In genomic region chr1:45541888-45542287, GRCm38 (mm10) we compare ENCODE assay signal across 12 mouse cellular contexts. TPM values are rescaled to one million over a fixed set of nuclear protein-coding genes. Genes with fewer than 3 reads are reported as not detected.
DNase-seq lines count a peak whose midpoint lies in the region; ATAC-seq and TF ChIP-seq lines count a peak whose summit lies in the region.
"Had no signal": no experiment of that assay in that cellular context is flagged by ENCODE, and none has a peak within 500 bp of the region (broad histone marks: within the 10 kb centered on the region; RNA-seq: fewer than 3 reads in every experiment).

No protein-coding gene starts in this region.

- H3K36me3 ChIP-seq in kidney, embryonic 15.5 days = no peaks in the 10 kb centered on the region
- H3K36me3 ChIP-seq in lung, postnatal 0 days (ENCODE audit: insufficient read depth, low read length) = no peaks in the 10 kb centered on the region
- H3K36me3 ChIP-seq: neural tube, embryonic 13.5 days had no signal

- H3K4me2 ChIP-seq in kidney, embryonic 15.5 days = no peak overlapping the region
- peak overlapping the region; percentile 8; the same call in 1 of the 2 replicates for H3K4me2 ChIP-seq in lung, postnatal 0 days (replicated peaks; ENCODE audit: low read depth, low read length)
- H3K4me2 ChIP-seq: neural tube, embryonic 13.5 days had no signal

- H3K27me3 ChIP-seq in kidney, embryonic 15.5 days = no peaks in the 10 kb centered on the region
- no peaks in the 10 kb centered on the region for H3K27me3 ChIP-seq in lung, postnatal 0 days (replicated peaks; ENCODE audit: insufficient read depth, low read length)
- H3K27me3 ChIP-seq: neural tube, embryonic 13.5 days had no signal

- no peak for ATAC-seq in kidney, embryonic 15.5 days (replicated peaks; ENCODE audit: low FRiP score)
- ATAC-seq in lung, postnatal 0 days = peak; percentile 92
- no peak for ATAC-seq in megakaryocyte progenitor cell, adult 5-6 weeks (replicated peaks; ENCODE audit: poor library complexity)
- ATAC-seq in erythroid progenitor cell, adult 5-6 weeks (replicated peaks; ENCODE audit: low FRiP score, poor library complexity, severe bottlenecking) = no peak

- no peak overlapping the region for H3K4me3 ChIP-seq in kidney, embryonic 15.5 days (replicated peaks)
- no peak overlapping the region for H3K4me3 ChIP-seq in lung, postnatal 0 days (ENCODE audit: low read depth, low read length)
- H3K4me3 ChIP-seq: neural tube, embryonic 13.5 days had no signal

- TF ChIP-seq CTCF in lung, postnatal 0 days (IDR thresholded peaks at IDR 0.05) = no peak

- no peaks in the 10 kb centered on the region for H3K9me3 ChIP-seq in kidney, embryonic 15.5 days (replicated peaks)
- no peaks in the 10 kb centered on the region for H3K9me3 ChIP-seq in lung, postnatal 0 days (ENCODE audit: low read length)
- H3K9me3 ChIP-seq: neural tube, embryonic 13.5 days had no signal

- DNase-seq in adrenal gland, postnatal 10 days = peak; percentile 25
- DNase-seq in adrenal gland, postnatal 14 days = no peak
- no peak for DNase-seq in kidney, adult 9 months
- peak; percentile 83 for DNase-seq in NIH3T3 (ENCODE audit: low read depth)
- peak; percentile 91 for DNase-seq in lung, postnatal 0 days (ENCODE audit: low spot score)
- DNase-seq: adrenal gland, adult 8-10 months; cerebellum, adult 18-20 months; thymus, postnatal 25 days had no signal

- H3K27ac ChIP-seq in kidney, embryonic 15.5 days = peak overlapping the region; percentile 27; the same call in 1 of the 2 replicates
- 0 out of 2 replicates have a peak overlapping the region, but pooled peaks have one; percentile 16 for H3K27ac ChIP-seq in lung, postnatal 0 days (ENCODE audit: low read length)
- H3K27ac ChIP-seq: neural tube, embryonic 13.5 days had no signal

- WGBS in kidney, embryonic 15.5 days = 48% methylated on average over 1 of the region's 1 CpGs
- 12% methylated on average over 1 of the region's 1 CpGs for WGBS in lung, postnatal 0 days

- no peaks in the 10 kb centered on the region for H3K4me1 ChIP-seq in kidney, embryonic 15.5 days
- H3K4me1 ChIP-seq in lung, postnatal 0 days (ENCODE audit: insufficient read depth, low read depth, low read length) = no peaks in the 10 kb centered on the region
- H3K4me1 ChIP-seq: neural tube, embryonic 13.5 days had no signal

- TF ChIP-seq EP300 in lung, postnatal 0 days (IDR thresholded peaks at IDR 0.05) = peak; percentile 56; the same call in 1 of the 2 replicates

- no peak overlapping the region for H3K9ac ChIP-seq in kidney, embryonic 15.5 days
- no peak overlapping the region for H3K9ac ChIP-seq in lung, postnatal 0 days (replicated peaks; ENCODE audit: low read depth)
- H3K9ac ChIP-seq: neural tube, embryonic 13.5 days had no signal

RNA-seq across cellular contexts. Expression of gene Col5a2, which starts 38.8 kb away (rescaled TPM):
- total RNA-seq in adrenal gland, postnatal 10 days (2021) = 10 to 100 TPM; 58.2 to 75.6 TPM
- total RNA-seq in adrenal gland, postnatal 14 days (2021) = 31.7 and 41.3 TPM in 2 replicates
- 42.6 and 47.9 TPM in 2 replicates for polyA plus RNA-seq in kidney, embryonic 15.5 days (2015; fragmentation: Nextera tagmentation; extraction: Ambion mirVana)
- 51.8 and 57.6 TPM in 2 replicates for polyA plus RNA-seq in lung, postnatal 0 days (2015; fragmentation: Nextera tagmentation; extraction: Ambion mirVana)
- not detected in 2 replicates for total RNA-seq in megakaryocyte progenitor cell, adult 5-6 weeks (2015)
- total RNA-seq in megakaryocyte progenitor cell, adult 5-6 weeks (2017) = not detected in 2 replicates
- total RNA-seq in erythroid progenitor cell, adult 5-6 weeks (2015; ENCODE audit: low replicate concordance) = not detected in 2 replicates
- 0.13 TPM in 1 of 2 replicates, not detected in the other for total RNA-seq in erythroid progenitor cell, adult 5-6 weeks (2017; ENCODE audit: low replicate concordance)

Comparison
In these comparisons a context has a peak if more than half of its experiments do, and no peak if none do; other contexts are left out.
1. DNase-seq: peak in adrenal gland, postnatal 10 days (single experiment), NIH3T3 (single experiment) and lung, postnatal 0 days (single experiment); none in adrenal gland, postnatal 14 days (single experiment) and kidney, adult 9 months (single experiment).
2. RNA of gene Col5a2, which starts 38.8 kb away (total RNA-seq): 58.2 to 75.6 TPM in adrenal gland, postnatal 10 days and 31.7 to 41.3 TPM in adrenal gland, postnatal 14 days; not detected in megakaryocyte progenitor cell, adult 5-6 weeks and 0.13 TPM in erythroid progenitor cell, adult 5-6 weeks; every median in the first group is over 10 times any median in the second.